Comparison of ENCODE assay signal across 14 mouse cellular contexts in genomic region chr1:22320941-22321676, GRCm38 (mm10).
DNase-seq lines count a peak whose midpoint lies in the region; ATAC-seq and TF ChIP-seq lines count a peak whose summit lies in the region.
"Had no signal": no experiment of that assay in that cellular context is flagged by ENCODE, and none has a peak within 500 bp of the region (broad histone marks: within the 10 kb centered on the region; RNA-seq: fewer than 3 reads in every experiment).

No protein-coding gene starts in this region.

- H3K9me3 ChIP-seq in kidney, embryonic 16.5 days (ENCODE audit: low read length) = no peaks in the 10 kb centered on the region
- H3K9me3 ChIP-seq in forebrain, embryonic 13.5 days (replicated peaks) = no peaks in the 10 kb centered on the region
- no peaks in the 10 kb centered on the region for H3K9me3 ChIP-seq in limb, embryonic 12.5 days
- H3K9me3 ChIP-seq in midbrain, postnatal 0 days (ENCODE audit: low read length) = no peaks in the 10 kb centered on the region
- no peaks in the 10 kb centered on the region for H3K9me3 ChIP-seq in lung, postnatal 0 days (ENCODE audit: low read length)
- H3K9me3 ChIP-seq: liver, embryonic 13.5 days had no signal

- ATAC-seq in kidney, embryonic 16.5 days (ENCODE audit: low FRiP score, low TSS enrichment) = 0 out of 2 replicates have a peak, but pooled peaks have one; percentile 23
- ATAC-seq in forebrain, embryonic 13.5 days = 0 out of 2 replicates have a peak, but pooled peaks have one; percentile 33
- ATAC-seq in limb, embryonic 12.5 days (ENCODE audit: insufficient number of reproducible peaks, insufficient read depth, low FRiP score, low TSS enrichment, low read depth) = peak; percentile 56
- ATAC-seq in midbrain, postnatal 0 days (ENCODE audit: low FRiP score) = peak; percentile 20; the same call in 1 of the 2 replicates
- ATAC-seq in lung, postnatal 0 days = no peak

- no peak for TF ChIP-seq EP300 in lung, postnatal 0 days (IDR thresholded peaks at IDR 0.05)

- no peaks in the 10 kb centered on the region for H3K36me3 ChIP-seq in kidney, embryonic 16.5 days (ENCODE audit: insufficient read depth, low read length)
- no peaks in the 10 kb centered on the region for H3K36me3 ChIP-seq in kidney, adult 2 months (ENCODE audit: control insufficient read depth, insufficient read depth, low read length)
- no peaks in the 10 kb centered on the region for H3K36me3 ChIP-seq in forebrain, embryonic 13.5 days (ENCODE audit: poor library complexity, severe bottlenecking)
- H3K36me3 ChIP-seq in limb, embryonic 12.5 days = no peaks in the 10 kb centered on the region
- H3K36me3 ChIP-seq in midbrain, postnatal 0 days (ENCODE audit: insufficient read depth, low read length) = no peaks in the 10 kb centered on the region
- no peaks in the 10 kb centered on the region for H3K36me3 ChIP-seq in lung, postnatal 0 days (ENCODE audit: insufficient read depth, low read length)
- H3K36me3 ChIP-seq: liver, embryonic 13.5 days had no signal

- no peak overlapping the region for H3K4me2 ChIP-seq in kidney, embryonic 16.5 days (replicated peaks; ENCODE audit: low read depth, low read length)
- no peak overlapping the region for H3K4me2 ChIP-seq in forebrain, embryonic 13.5 days
- H3K4me2 ChIP-seq in limb, embryonic 12.5 days = no peak overlapping the region
- H3K4me2 ChIP-seq in midbrain, postnatal 0 days (ENCODE audit: low read depth, low read length, poor library complexity, severe bottlenecking) = no peak overlapping the region
- no peak overlapping the region for H3K4me2 ChIP-seq in lung, postnatal 0 days (replicated peaks; ENCODE audit: low read depth, low read length)
- H3K4me2 ChIP-seq: liver, embryonic 13.5 days had no signal

- H3K27ac ChIP-seq in kidney, embryonic 16.5 days (ENCODE audit: low read length) = no peak overlapping the region
- H3K27ac ChIP-seq in kidney, adult 2 months (ENCODE audit: insufficient read depth, low read depth, low read length) = no peak overlapping the region
- no peak overlapping the region for H3K27ac ChIP-seq in forebrain, embryonic 13.5 days
- no peak overlapping the region for H3K27ac ChIP-seq in limb, embryonic 12.5 days
- no peak overlapping the region for H3K27ac ChIP-seq in midbrain, postnatal 0 days (ENCODE audit: low read depth, low read length)
- no peak overlapping the region for H3K27ac ChIP-seq in lung, postnatal 0 days (ENCODE audit: low read length)
- H3K27ac ChIP-seq: liver, embryonic 13.5 days had no signal

- H3K27me3 ChIP-seq in kidney, embryonic 16.5 days (ENCODE audit: insufficient read depth, low read length) = no peaks in the 10 kb centered on the region
- no peaks in the 10 kb centered on the region for H3K27me3 ChIP-seq in kidney, adult 2 months (replicated peaks; ENCODE audit: control insufficient read depth, insufficient read depth, low read length)
- H3K27me3 ChIP-seq in forebrain, embryonic 13.5 days = no peaks in the 10 kb centered on the region
- H3K27me3 ChIP-seq in limb, embryonic 12.5 days = no peaks in the 10 kb centered on the region
- no peaks in the 10 kb centered on the region for H3K27me3 ChIP-seq in midbrain, postnatal 0 days (ENCODE audit: insufficient read depth, low read length)
- no peaks in the 10 kb centered on the region for H3K27me3 ChIP-seq in lung, postnatal 0 days (replicated peaks; ENCODE audit: insufficient read depth, low read length)
- H3K27me3 ChIP-seq: liver, embryonic 13.5 days had no signal

- WGBS in kidney, embryonic 16.5 days = 54% methylated on average over 6 of the region's 6 CpGs
- WGBS in kidney, adult 2 months = 70% methylated on average over 6 of the region's 6 CpGs
- 22% methylated on average over 6 of the region's 6 CpGs for WGBS in forebrain, embryonic 13.5 days
- 41% methylated on average over 6 of the region's 6 CpGs for WGBS in limb, embryonic 12.5 days
- 21% methylated on average over 6 of the region's 6 CpGs for WGBS in midbrain, postnatal 0 days
- 44% methylated on average over 6 of the region's 6 CpGs for WGBS in lung, postnatal 0 days

- TF ChIP-seq POLR2A in kidney, adult 2 months (IDR thresholded peaks at IDR 0.05; ENCODE audit: low read depth, low read length) = no peak

- TF ChIP-seq CTCF in kidney, adult 2 months (conservative IDR thresholded peaks at IDR 0.05; ENCODE audit: insufficient read depth, insufficient read length, low read depth, low read length) = no peak
- TF ChIP-seq CTCF in midbrain, postnatal 0 days (IDR thresholded peaks at IDR 0.05) = no peak
- TF ChIP-seq CTCF in lung, postnatal 0 days (IDR thresholded peaks at IDR 0.05) = no peak

- H3K4me1 ChIP-seq in kidney, embryonic 16.5 days (ENCODE audit: insufficient read depth, low read length) = no peaks in the 10 kb centered on the region
- H3K4me1 ChIP-seq in kidney, adult 2 months (ENCODE audit: control insufficient read depth, insufficient read depth, low read length) = no peaks in the 10 kb centered on the region
- H3K4me1 ChIP-seq in forebrain, embryonic 13.5 days = no peaks in the 10 kb centered on the region
- H3K4me1 ChIP-seq in limb, embryonic 12.5 days (replicated peaks) = peaks cover 7% of the 10 kb centered on the region; the same call in 1 of the 2 replicates
- H3K4me1 ChIP-seq in midbrain, postnatal 0 days (ENCODE audit: insufficient read depth, low read length) = no peaks in the 10 kb centered on the region
- no peaks in the 10 kb centered on the region for H3K4me1 ChIP-seq in lung, postnatal 0 days (ENCODE audit: insufficient read depth, low read depth, low read length)
- H3K4me1 ChIP-seq: liver, embryonic 13.5 days had no signal

- no peak overlapping the region for H3K4me3 ChIP-seq in kidney, embryonic 16.5 days (ENCODE audit: low read length)
- no peak overlapping the region for H3K4me3 ChIP-seq in kidney, adult 2 months (ENCODE audit: insufficient read depth, low read depth, low read length)
- H3K4me3 ChIP-seq in forebrain, embryonic 13.5 days = no peak overlapping the region
- H3K4me3 ChIP-seq in limb, embryonic 12.5 days (replicated peaks) = no peak overlapping the region
- H3K4me3 ChIP-seq in midbrain, postnatal 0 days (ENCODE audit: low read depth, low read length) = no peak overlapping the region
- no peak overlapping the region for H3K4me3 ChIP-seq in lung, postnatal 0 days (ENCODE audit: low read depth, low read length)
- H3K4me3 ChIP-seq: liver, embryonic 13.5 days had no signal

- DNase-seq in kidney, adult 2 months = no peak
- no peak for DNase-seq in midbrain, postnatal 0 days (ENCODE audit: low spot score)
- no peak for DNase-seq in thymus, adult 18-20 months
- no peak for DNase-seq in left cerebral cortex, postnatal 25 days (ENCODE audit: low spot score in 2 of 2)
- DNase-seq in lung, postnatal 0 days (ENCODE audit: low spot score) = no peak
- DNase-seq: cerebellum, postnatal 25 days; heart, postnatal 36 days; kidney, adult 11 months; liver, embryonic 13.5 days; right cerebral cortex, postnatal 4 days; thymus, postnatal 4 days had no signal

- no peak overlapping the region for H3K9ac ChIP-seq in kidney, embryonic 16.5 days (replicated peaks; ENCODE audit: low read length)
- H3K9ac ChIP-seq in forebrain, embryonic 13.5 days = no peak overlapping the region
- H3K9ac ChIP-seq in limb, embryonic 12.5 days (replicated peaks) = no peak overlapping the region
- H3K9ac ChIP-seq in midbrain, postnatal 0 days (replicated peaks; ENCODE audit: low read length, poor library complexity, severe bottlenecking) = no peak overlapping the region
- H3K9ac ChIP-seq in lung, postnatal 0 days (replicated peaks; ENCODE audit: low read depth) = no peak overlapping the region
- H3K9ac ChIP-seq: liver, embryonic 13.5 days had no signal

- intact Hi-C loops in left cerebral cortex, postnatal 25 days (cut with DNase I) = no loop called here
